Mouse (Mus musculus) hindlimb bud, embryonic 11.5 days (tissue): ENCODE measurements around the gene Efr3b.

Experiments used
- DNase-seq: peaks from one replicate; pipeline ENCODE4 v3.0.0-alpha.2; 2012; ENCODE audit warnings: low read depth, low spot score; ENCODE audit errors: extremely low spot score

The Efr3b gene

GRCm38 (mm10) chr12:4039046-4039445 is 331 bp upstream of the Efr3b start:
- DNase-seq = no peak

- DNase-seq = no peak
Measured at GRCm38 (mm10) chr12:4037511-4037910, 1.2 kb downstream of the Efr3b start.

GRCm38 (mm10) chr12:4036157-4036556 is 2.6 kb downstream of the Efr3b start:
- DNase-seq = no peak

GRCm38 (mm10) chr12:4029064-4029463 is 9.7 kb downstream of the Efr3b start:
- no peak for DNase-seq

GRCm38 (mm10) chr12:4028516-4028915 is 10.2 kb downstream of the Efr3b start:
- no peak for DNase-seq

- no peak for DNase-seq
Measured at GRCm38 (mm10) chr12:4024356-4024755, 14.4 kb downstream of the Efr3b start.

GRCm38 (mm10) chr12:4023501-4023900 is 15.2 kb downstream of the Efr3b start:
- no peak for DNase-seq

- no peak for DNase-seq
Measured at GRCm38 (mm10) chr12:4022845-4023244, 15.9 kb downstream of the Efr3b start.

GRCm38 (mm10) chr12:4020505-4020904 is 18.2 kb downstream of the Efr3b start:
- no peak for DNase-seq

GRCm38 (mm10) chr12:4016321-4016720 is 22.4 kb downstream of the Efr3b start:
- no peak for DNase-seq

- DNase-seq = no peak
Measured at GRCm38 (mm10) chr12:4015741-4016140, 23.0 kb downstream of the Efr3b start.

- no peak for DNase-seq
Measured at GRCm38 (mm10) chr12:4015255-4015654, 23.5 kb downstream of the Efr3b start.

GRCm38 (mm10) chr12:4011715-4012114 is 27.0 kb downstream of the Efr3b start:
- no peak for DNase-seq

GRCm38 (mm10) chr12:4011301-4011700 is 27.4 kb downstream of the Efr3b start:
- DNase-seq = no peak

- DNase-seq = no peak
Measured at GRCm38 (mm10) chr12:4008731-4009130, 30.0 kb downstream of the Efr3b start.

GRCm38 (mm10) chr12:4007766-4008165 is 30.9 kb downstream of the Efr3b start:
- no peak for DNase-seq

- DNase-seq = no peak
Measured at GRCm38 (mm10) chr12:4007181-4007580, 31.5 kb downstream of the Efr3b start.

- no peak for DNase-seq
Measured at GRCm38 (mm10) chr12:4006079-4006478, 32.6 kb downstream of the Efr3b start.

GRCm38 (mm10) chr12:4004648-4005047 is 34.1 kb downstream of the Efr3b start:
- no peak for DNase-seq

GRCm38 (mm10) chr12:4000406-4000805 is 38.3 kb downstream of the Efr3b start:
- DNase-seq = no peak

- DNase-seq = no peak
Measured at GRCm38 (mm10) chr12:3996749-3997148, 42.0 kb downstream of the Efr3b start.

GRCm38 (mm10) chr12:3991047-3991446 is 47.7 kb downstream of the Efr3b start:
- DNase-seq = no peak

GRCm38 (mm10) chr12:3989943-3990342 is 48.8 kb downstream of the Efr3b start:
- no peak for DNase-seq

- DNase-seq = no peak
Measured at GRCm38 (mm10) chr12:3984446-3984845, 54.3 kb downstream of the Efr3b start.
